Mouse (Mus musculus): ENCODE measurements at regions not wholly inside any gene's neighbourhood (a gene's known extent, or its start where the extent isn't known, plus 50 kb on each side); places are given as distances from the start of the nearest gene placed in this dataset.
"Not testable (repeated sequence)": the region's sequence is repeated elsewhere in the genome, so short reads cannot be mapped to it uniquely, and the experiment has no call there.

- TF ChIP-seq CTCF (IDR thresholded peaks at IDR 0.05; ENCODE audit: borderline replicate concordance, insufficient read depth, low read depth, low read length); POLR2A (IDR thresholded peaks at IDR 0.05; ENCODE audit: borderline replicate concordance, insufficient read depth, low read length): not testable (repeated sequence)
Observed at GRCm38 (mm10) chr3:114762373-114762772, 141.5 kb upstream of the Olfm3 start.
